Mouse (Mus musculus): ENCODE data around the gene Senp5. TPM values are rescaled to one million over a fixed set of nuclear protein-coding genes. Genes with fewer than 3 reads are reported as not detected.

Senp5 gene
- 41.3 TPM for polyA plus RNA-seq (2021)

GRCm38 (mm10) chr16:32002509-32003477, at the start of gene Senp5:
Gene Senp5 (minus strand): TSS chr16:32003287.
- in situ Hi-C loops (cut with MboI; ENCODE audit: low pct_unique_long_range_greater_than_20kb) = loop anchor here (5.0 kb wide), 1 partner anchor 55 kb away; the partner anchor contains the start of genes 0610012G03Rik and Ncbp2
- peak; percentile 77 for TF ChIP-seq CTCF (IDR thresholded peaks at IDR 0.05)
- CTCF ChIA-PET = interaction anchor here (0.7 to 1.8 kb wide), 3 partner anchors 10 to 59 kb away, joined by 3 to 6 read pairs (median 3); no protein-coding TSS in a partner anchor
- no peaks in the 10 kb centered on the region for H3K27me3 ChIP-seq
- peak; percentile 82 for ATAC-seq
- no peak for DNase-seq (ENCODE audit: low read depth, low spot score)
- POLR2A ChIA-PET = interaction anchor here (0.8 to 1.1 kb wide), 5 partner anchors 14 to 81 kb away, joined by 3 to 5 read pairs (median 3); partner anchors contain the start of genes 0610012G03Rik and Ncbp2

- in situ Hi-C loops (cut with MboI; ENCODE audit: low pct_unique_long_range_greater_than_20kb) = no loop called here
- ChIA-PET CTCF (no interaction called here), POLR2A (no interaction called here)
- H3K27me3 ChIP-seq = no peaks in the 10 kb centered on the region
- peak; percentile 61 for TF ChIP-seq CTCF (IDR thresholded peaks at IDR 0.05)
- ATAC-seq (no peak), DNase-seq (ENCODE audit: low read depth, low spot score) (no peak)
Measured at GRCm38 (mm10) chr16:32042367-32042766, 39.3 kb upstream of the Senp5 start.

- ATAC-seq (no peak), DNase-seq (ENCODE audit: low read depth, low spot score) (no peak)
- TF ChIP-seq CTCF (IDR thresholded peaks at IDR 0.05) = no peak
- ChIA-PET POLR2A (interaction anchor here (1.1 kb wide), 1 partner anchor 17 kb away, joined by 3 read pairs; no protein-coding TSS in a partner anchor), CTCF (no interaction called here)
- no peaks in the 10 kb centered on the region for H3K27me3 ChIP-seq
- in situ Hi-C loops (cut with MboI; ENCODE audit: low pct_unique_long_range_greater_than_20kb) = no loop called here
Measured at GRCm38 (mm10) chr16:32019678-32020077, 16.6 kb upstream of the Senp5 start.

- CTCF ChIA-PET = no interaction called here
- no peak for ATAC-seq
Measured at GRCm38 (mm10) chr16:32010330-32010729, 7.2 kb upstream of the Senp5 start.

GRCm38 (mm10) chr16:32009913-32010312, 6.8 kb upstream of the Senp5 start:
- ChIA-PET CTCF (no interaction called here), POLR2A (no interaction called here)
- no peak for DNase-seq (ENCODE audit: low read depth, low spot score)
- TF ChIP-seq CTCF (IDR thresholded peaks at IDR 0.05) = peak; percentile 18
- ATAC-seq = peak; percentile 69
- H3K27me3 ChIP-seq = no peaks in the 10 kb centered on the region
- in situ Hi-C loops (cut with MboI; ENCODE audit: low pct_unique_long_range_greater_than_20kb) = no loop called here

More at GRCm38 (mm10) chr16:32010330-32010729, 7.2 kb upstream of the Senp5 start:
- TF ChIP-seq CTCF (IDR thresholded peaks at IDR 0.05) = no peak
- POLR2A ChIA-PET = no interaction called here
- no peak for DNase-seq (ENCODE audit: low read depth, low spot score)
- in situ Hi-C loops (cut with MboI; ENCODE audit: low pct_unique_long_range_greater_than_20kb) = no loop called here
- no peaks in the 10 kb centered on the region for H3K27me3 ChIP-seq

GRCm38 (mm10) chr16:32008529-32009293, 5.6 kb upstream of the Senp5 start:
- in situ Hi-C loops (cut with MboI; ENCODE audit: low pct_unique_long_range_greater_than_20kb) = no loop called here
- ChIA-PET CTCF (interaction anchor here (1.2 kb wide), 1 partner anchor 10 kb away, joined by 4 read pairs; no protein-coding TSS in a partner anchor), POLR2A (no interaction called here)
- no peaks in the 10 kb centered on the region for H3K27me3 ChIP-seq
- TF ChIP-seq CTCF (IDR thresholded peaks at IDR 0.05) = no peak
- ATAC-seq = no peak
- no peak for DNase-seq (ENCODE audit: low read depth, low spot score)

GRCm38 (mm10) chr16:32004731-32005130, 1.6 kb upstream of the Senp5 start:
- CTCF ChIA-PET = no interaction called here
- in situ Hi-C loops (cut with MboI; ENCODE audit: low pct_unique_long_range_greater_than_20kb) = loop anchor here (5.0 kb wide), 1 partner anchor 57 kb away; the partner anchor contains the start of genes 0610012G03Rik and Ncbp2
- POLR2A ChIA-PET = no interaction called here
- no peak for ATAC-seq
- DNase-seq (ENCODE audit: low read depth, low spot score) = no peak
- no peaks in the 10 kb centered on the region for H3K27me3 ChIP-seq
- no peak for TF ChIP-seq CTCF (IDR thresholded peaks at IDR 0.05)

- ChIA-PET CTCF (no interaction called here), POLR2A (interaction anchor here (0.6 to 0.9 kb wide), 3 partner anchors 9 to 201 kb away, joined by 3 to 6 read pairs (median 4); no protein-coding TSS in a partner anchor)
- DNase-seq (ENCODE audit: low read depth, low spot score) (no peak), ATAC-seq (no peak)
- no peak for TF ChIP-seq CTCF (IDR thresholded peaks at IDR 0.05)
- no peaks in the 10 kb centered on the region for H3K27me3 ChIP-seq
- in situ Hi-C loops (cut with MboI; ENCODE audit: low pct_unique_long_range_greater_than_20kb) = no loop called here
Measured at GRCm38 (mm10) chr16:31996371-31996770, 6.7 kb downstream of the Senp5 start.

- CTCF ChIA-PET = no interaction called here
- no peak for DNase-seq (ENCODE audit: low read depth, low spot score)
- POLR2A ChIA-PET = no interaction called here
- in situ Hi-C loops (cut with MboI; ENCODE audit: low pct_unique_long_range_greater_than_20kb) = no loop called here
- TF ChIP-seq CTCF (IDR thresholded peaks at IDR 0.05) = no peak
- no peaks in the 10 kb centered on the region for H3K27me3 ChIP-seq
- ATAC-seq = no peak
Measured at GRCm38 (mm10) chr16:31993946-31994345, 9.1 kb downstream of the Senp5 start.

- ATAC-seq = no peak
- in situ Hi-C loops (cut with MboI; ENCODE audit: low pct_unique_long_range_greater_than_20kb) = no loop called here
- H3K27me3 ChIP-seq = no peaks in the 10 kb centered on the region
- POLR2A ChIA-PET = no interaction called here
- TF ChIP-seq CTCF (IDR thresholded peaks at IDR 0.05) = no peak
- no peak for DNase-seq (ENCODE audit: low read depth, low spot score)
- CTCF ChIA-PET = interaction anchor here (0.8 kb wide), 1 partner anchor 10 kb away, joined by 3 read pairs; the partner anchor contains the start of gene Senp5
Measured at GRCm38 (mm10) chr16:31993195-31993594, 9.9 kb downstream of the Senp5 start.
